ENCODE assay signal across 22 mouse cellular contexts in the genomic region with DNA sequence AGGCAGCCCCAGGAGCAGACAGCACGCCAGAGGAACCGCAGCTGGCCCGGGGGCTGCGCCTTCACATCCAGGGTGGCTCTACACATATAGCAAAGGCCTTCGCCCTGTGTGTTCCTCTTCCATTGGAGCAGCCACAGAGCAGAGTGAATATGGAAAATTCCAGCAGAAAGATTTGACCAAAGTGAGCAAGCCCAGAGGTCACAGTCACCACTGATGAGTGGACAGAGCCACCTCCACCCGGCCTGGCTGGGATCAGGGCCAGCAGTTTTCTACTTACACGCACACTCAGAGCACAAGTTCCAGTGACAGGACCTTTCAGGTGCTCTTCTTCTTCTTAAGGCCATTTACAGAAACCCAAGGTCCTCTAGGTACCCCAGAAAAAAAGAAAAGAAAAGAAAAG.
DNase-seq lines count a peak whose midpoint lies in the region; ATAC-seq and TF ChIP-seq lines count a peak whose summit lies in the region.
"Had no signal": no experiment of that assay in that cellular context is flagged by ENCODE, and none has a peak within 500 bp of the region (broad histone marks: within the 10 kb centered on the region; RNA-seq: fewer than 3 reads in every experiment).

No protein-coding gene starts in this region.

- H3K36me3 ChIP-seq in hindbrain, embryonic 13.5 days, result no peaks in the 10 kb centered on the region
- no peaks in the 10 kb centered on the region for H3K36me3 ChIP-seq in hindbrain, embryonic 11.5 days (ENCODE audit: control insufficient read depth, insufficient read depth, low read length)
- H3K36me3 ChIP-seq in midbrain, embryonic 11.5 days (ENCODE audit: control insufficient read depth, insufficient read depth, low read length), result no peaks in the 10 kb centered on the region
- H3K36me3 ChIP-seq in midbrain, postnatal 0 days (ENCODE audit: insufficient read depth, low read length), result no peaks in the 10 kb centered on the region
- no peaks in the 10 kb centered on the region for H3K36me3 ChIP-seq in stomach, postnatal 0 days (ENCODE audit: control insufficient read depth, insufficient read depth, low read length)
- H3K36me3 ChIP-seq: forebrain, embryonic 15.5 days; heart, embryonic 15.5 days; stomach, embryonic 15.5 days had no signal

- no peak overlapping the region for H3K4me3 ChIP-seq in hindbrain, embryonic 13.5 days
- no peak overlapping the region for H3K4me3 ChIP-seq in hindbrain, embryonic 11.5 days (ENCODE audit: low read depth, low read length)
- H3K4me3 ChIP-seq in midbrain, embryonic 11.5 days (ENCODE audit: low read depth, low read length), result no peak overlapping the region
- no peak overlapping the region for H3K4me3 ChIP-seq in midbrain, postnatal 0 days (ENCODE audit: low read depth, low read length)
- no peak overlapping the region for H3K4me3 ChIP-seq in stomach, postnatal 0 days (ENCODE audit: low read depth, low read length)
- H3K4me3 ChIP-seq: forebrain, embryonic 15.5 days; heart, embryonic 15.5 days; megakaryocyte, embryonic 14.5 days; myocyte; stomach, embryonic 15.5 days had no signal

- no peaks in the 10 kb centered on the region for H3K9me3 ChIP-seq in hindbrain, embryonic 13.5 days
- H3K9me3 ChIP-seq in hindbrain, embryonic 11.5 days (ENCODE audit: control insufficient read depth, low read length), result no peaks in the 10 kb centered on the region
- H3K9me3 ChIP-seq in midbrain, embryonic 11.5 days (ENCODE audit: control insufficient read depth, low read length), result no peaks in the 10 kb centered on the region
- H3K9me3 ChIP-seq in midbrain, postnatal 0 days (ENCODE audit: low read length), result no peaks in the 10 kb centered on the region
- no peaks in the 10 kb centered on the region for H3K9me3 ChIP-seq in stomach, postnatal 0 days (ENCODE audit: control insufficient read depth, low read length)
- H3K9me3 ChIP-seq: forebrain, embryonic 15.5 days; heart, embryonic 15.5 days; megakaryocyte, embryonic 14.5 days; stomach, embryonic 15.5 days had no signal

- peaks cover 70% of the 10 kb centered on the region for H3K4me1 ChIP-seq in hindbrain, embryonic 13.5 days (replicated peaks)
- H3K4me1 ChIP-seq in hindbrain, embryonic 11.5 days (replicated peaks; ENCODE audit: control insufficient read depth, insufficient read depth, low read length), result 0 out of 2 replicates have a peak, but pooled peaks cover 3% of the 10 kb centered on the region
- H3K4me1 ChIP-seq in midbrain, embryonic 11.5 days (ENCODE audit: control insufficient read depth, insufficient read depth, low read length), result no peaks in the 10 kb centered on the region; the same call in 1 of the 2 replicates
- H3K4me1 ChIP-seq in midbrain, postnatal 0 days (ENCODE audit: insufficient read depth, low read length), result 0 out of 2 replicates have a peak, but pooled peaks cover 3% of the 10 kb centered on the region
- H3K4me1 ChIP-seq in stomach, postnatal 0 days (replicated peaks; ENCODE audit: control insufficient read depth, insufficient read depth), result 0 out of 2 replicates have a peak, but pooled peaks cover 6% of the 10 kb centered on the region

- no peak overlapping the region for H3K9ac ChIP-seq in hindbrain, embryonic 13.5 days
- no peak overlapping the region for H3K9ac ChIP-seq in hindbrain, embryonic 11.5 days (ENCODE audit: low read depth, low read length)
- H3K9ac ChIP-seq in midbrain, embryonic 11.5 days (ENCODE audit: low read length), result no peak overlapping the region
- H3K9ac ChIP-seq in midbrain, postnatal 0 days (replicated peaks; ENCODE audit: low read length, poor library complexity, severe bottlenecking), result no peak overlapping the region
- H3K9ac ChIP-seq in stomach, postnatal 0 days (ENCODE audit: low read length), result no peak overlapping the region
- H3K9ac ChIP-seq: forebrain, embryonic 15.5 days; heart, embryonic 15.5 days; stomach, embryonic 15.5 days had no signal

- no peaks in the 10 kb centered on the region for H3K27me3 ChIP-seq in hindbrain, embryonic 13.5 days
- no peaks in the 10 kb centered on the region for H3K27me3 ChIP-seq in hindbrain, embryonic 11.5 days (ENCODE audit: control insufficient read depth, insufficient read depth, low read length)
- no peaks in the 10 kb centered on the region for H3K27me3 ChIP-seq in midbrain, embryonic 11.5 days (ENCODE audit: control insufficient read depth, insufficient read depth, low read length)
- H3K27me3 ChIP-seq in midbrain, postnatal 0 days (ENCODE audit: insufficient read depth, low read length), result no peaks in the 10 kb centered on the region
- H3K27me3 ChIP-seq in stomach, postnatal 0 days (ENCODE audit: control insufficient read depth, insufficient read depth, low read length), result no peaks in the 10 kb centered on the region
- H3K27me3 ChIP-seq: CH12.LX; forebrain, embryonic 15.5 days; heart, embryonic 15.5 days; stomach, embryonic 15.5 days had no signal

- ATAC-seq in hindbrain, embryonic 13.5 days (ENCODE audit: low FRiP score), result no peak
- ATAC-seq in hindbrain, embryonic 11.5 days (ENCODE audit: low FRiP score), result no peak
- no peak for ATAC-seq in midbrain, embryonic 11.5 days (ENCODE audit: low FRiP score)
- no peak for ATAC-seq in midbrain, postnatal 0 days (ENCODE audit: low FRiP score)
- no peak for ATAC-seq in stomach, postnatal 0 days (ENCODE audit: low FRiP score, low TSS enrichment)
- ATAC-seq in CD4-positive, CD25-positive, alpha-beta regulatory T cell, adult 4 months, result no peak

- TF ChIP-seq EP300 in stomach, postnatal 0 days (optimal IDR thresholded peaks at IDR 0.05), result no peak

- DNase-seq in hindbrain, embryonic 11.5 days (ENCODE audit: low spot score), result no peak
- DNase-seq in midbrain, embryonic 11.5 days (ENCODE audit: low spot score, missing footprints), result peak; percentile 73
- no peak for DNase-seq in midbrain, postnatal 0 days (ENCODE audit: low spot score)
- peak; percentile 13 for DNase-seq in NIH3T3 (ENCODE audit: low read depth)
- DNase-seq in adrenal gland, postnatal 14 days, result peak; percentile 42
- no peak for DNase-seq in stomach, postnatal 0 days (ENCODE audit: low spot score)
- DNase-seq: cerebellum, adult 11-12 months; gastrocnemius, postnatal 14 days; heart, postnatal 4 days; lung, adult 18-20 months; lung, postnatal 14 days; thymus, adult 2 months had no signal

- WGBS in hindbrain, embryonic 13.5 days, result 90% methylated on average over 7 of the region's 7 CpGs
- WGBS in hindbrain, embryonic 11.5 days, result 91% methylated on average over 7 of the region's 7 CpGs
- WGBS in midbrain, embryonic 11.5 days, result 94% methylated on average over 7 of the region's 7 CpGs
- 93% methylated on average over 7 of the region's 7 CpGs for WGBS in midbrain, postnatal 0 days
- WGBS in stomach, postnatal 0 days, result 93% methylated on average over 7 of the region's 7 CpGs

- TF ChIP-seq CTCF in midbrain, postnatal 0 days (IDR thresholded peaks at IDR 0.05), result no peak
- no peak for TF ChIP-seq CTCF in stomach, postnatal 0 days (IDR thresholded peaks at IDR 0.05; ENCODE audit: low read depth)

- H3K4me2 ChIP-seq in hindbrain, embryonic 13.5 days, result no peak overlapping the region
- H3K4me2 ChIP-seq in hindbrain, embryonic 11.5 days (replicated peaks; ENCODE audit: low read depth, low read length), result no peak overlapping the region
- no peak overlapping the region for H3K4me2 ChIP-seq in midbrain, embryonic 11.5 days
- H3K4me2 ChIP-seq in midbrain, postnatal 0 days (ENCODE audit: low read depth, low read length, poor library complexity, severe bottlenecking), result no peak overlapping the region
- H3K4me2 ChIP-seq in stomach, postnatal 0 days (replicated peaks; ENCODE audit: low read depth), result no peak overlapping the region
- H3K4me2 ChIP-seq: forebrain, embryonic 15.5 days; heart, embryonic 15.5 days; liver, embryonic 11.5 days; stomach, embryonic 15.5 days had no signal

- H3K27ac ChIP-seq in hindbrain, embryonic 13.5 days, result peak overlapping the region; percentile 62
- H3K27ac ChIP-seq in hindbrain, embryonic 11.5 days (ENCODE audit: low read depth, low read length), result no peak overlapping the region
- no peak overlapping the region for H3K27ac ChIP-seq in midbrain, embryonic 11.5 days (ENCODE audit: low read depth, low read length)
- no peak overlapping the region for H3K27ac ChIP-seq in midbrain, postnatal 0 days (ENCODE audit: low read depth, low read length)
- no peak overlapping the region for H3K27ac ChIP-seq in stomach, postnatal 0 days (replicated peaks)
- H3K27ac ChIP-seq: heart, embryonic 15.5 days; kidney, postnatal 0 days; stomach, embryonic 15.5 days had no signal

Comparison
In these comparisons a context has a peak if more than half of its experiments do, and no peak if none do; other contexts are left out.
1. DNase-seq: peak in midbrain, embryonic 11.5 days (single experiment), NIH3T3 (single experiment) and adrenal gland, postnatal 14 days (single experiment); none in hindbrain, embryonic 11.5 days (single experiment), midbrain, postnatal 0 days (single experiment) and stomach, postnatal 0 days (single experiment).